Mouse (Mus musculus): ENCODE measurements around the gene P2rx3.

DNA sequence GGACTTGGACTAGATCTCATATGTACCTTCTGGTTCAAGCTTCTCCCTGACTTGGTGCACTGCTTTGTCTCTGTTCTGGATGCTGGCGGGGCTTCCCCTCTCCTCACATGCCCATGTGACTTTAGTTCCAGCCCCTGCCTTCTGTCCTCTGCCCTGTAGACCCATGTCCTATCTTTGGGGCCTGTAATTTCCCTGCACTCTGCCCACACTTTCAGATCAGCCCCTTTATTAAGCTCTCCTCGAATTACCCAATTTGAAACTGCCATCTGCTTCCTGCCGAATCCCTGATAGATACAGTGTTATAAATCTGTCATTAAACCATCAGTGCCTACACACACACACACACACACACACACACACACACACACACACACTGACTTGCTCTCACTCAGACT is 22.7 kb downstream of the P2rx3 start:
- TF ChIP-seq CTCF (IDR thresholded peaks at IDR 0.05; ENCODE audit: low read depth, low read length), result no peak
- no peak for TF ChIP-seq GATA1 (IDR thresholded peaks at IDR 0.05; ENCODE audit: borderline replicate concordance, low read length)
